Mouse (Mus musculus) hindbrain, embryonic 12.5 days (tissue): ENCODE results near the gene Epop. TPM values are rescaled to one million over a fixed set of nuclear protein-coding genes. Genes with fewer than 3 reads are reported as not detected.
A peak's percentile ranks its signal among the peaks of the same experiment; 100 is the strongest.
"Not testable (repeated sequence)": the region's sequence is repeated elsewhere in the genome, so short reads cannot be mapped to it uniquely, and the experiment has no call there.

Source experiments
- ATAC-seq: fragments of 200-750 bp; cut with Nextera tagmentation; 2 replicates; pipeline ENCODE4 v1.8.0; 2017; ENCODE audit warnings: moderate TSS enrichment; ENCODE audit not compliant: low FRiP score
- H3K27ac ChIP-seq: fragments of 300-500 bp; sonication (generic); 2 replicates; pipeline ENCODE4 v1.5.1; 2016; ENCODE audit warnings: mild to moderate bottlenecking
- H3K27me3 ChIP-seq: fragments of 300-500 bp; sonication (generic); 2 replicates; pipeline ENCODE4 v1.6.1; 2016; ENCODE audit warnings: mild to moderate bottlenecking
- H3K36me3 ChIP-seq: fragments of 300-500 bp; sonication (generic); 2 replicates; pipeline ENCODE4 v1.6.1; 2016; ENCODE audit warnings: mild to moderate bottlenecking
- H3K4me1 ChIP-seq: fragments of 300-500 bp; sonication (generic); 2 replicates; pipeline ENCODE4 v1.6.1; 2016
- H3K4me2 ChIP-seq: fragments of 300-500 bp; sonication (generic); replicated peaks from 2 replicates; pipeline ENCODE4 v1.6.1; 2016; ENCODE audit warnings: mild to moderate bottlenecking
- H3K4me3 ChIP-seq: fragments of 300-500 bp; sonication (generic); 2 replicates; pipeline ENCODE4 v1.5.1; 2016; ENCODE audit warnings: mild to moderate bottlenecking
- H3K9ac ChIP-seq: fragments of 300-500 bp; sonication (generic); 2 replicates; pipeline ENCODE4 v1.6.1; 2016; ENCODE audit warnings: mild to moderate bottlenecking, moderate library complexity
- H3K9me3 ChIP-seq: fragments of 300-500 bp; sonication (generic); replicated peaks from 2 replicates; pipeline ENCODE4 v1.6.1; 2016; ENCODE audit warnings: mild to moderate bottlenecking
- WGBS: fragments of 180-500 bp; shearing (Covaris S2); methylation state at CpG from one replicate; pipeline ENCODE4 v1.1.7; 2016; 5-methylcytosine and 5-hydroxymethylcytosine counted together
- polyA plus RNA-seq: library from polyadenylated mRNA; unstranded; fragments of >200 nt; fragmentation: Nextera tagmentation; extraction: Ambion mirVana; gene quantifications from 2 replicates; pipeline ENCODE4 v1.2.1, GENCODE M21; 2016

Gene Epop
- polyA plus RNA-seq, 1 experiment from 2014 or later = 11.7 TPM

GRCm38 (mm10) chr11:97642746-97643145 lies 13.2 kb upstream of the Epop start:
- H3K4me1 ChIP-seq = no peaks in the 10 kb centered on the region
- H3K27ac ChIP-seq = no peak overlapping the region
- no peak overlapping the region for H3K4me2 ChIP-seq
- WGBS = 48% methylated on average over 2 of the region's 2 CpGs
- H3K9me3 ChIP-seq = 0 out of 2 replicates have a peak, but pooled peaks cover 3% of the 10 kb centered on the region
- H3K4me3 ChIP-seq = no peak overlapping the region
- ATAC-seq = no peak
- no peak overlapping the region for H3K9ac ChIP-seq
- H3K36me3 ChIP-seq = no peaks in the 10 kb centered on the region
- H3K27me3 ChIP-seq = no peaks in the 10 kb centered on the region

GRCm38 (mm10) chr11:97641668-97642067 lies 12.2 kb upstream of the Epop start:
- ATAC-seq = no peak
- Histone ChIP-seq H3K4me3 (no peak overlapping the region), H3K27me3 (no peaks in the 10 kb centered on the region), H3K36me3 (no peaks in the 10 kb centered on the region), H3K4me1 (no peaks in the 10 kb centered on the region), H3K27ac (no peak overlapping the region), H3K4me2 (no peak overlapping the region), H3K9me3 (0 out of 2 replicates have a peak, but pooled peaks cover 3% of the 10 kb centered on the region), H3K9ac (no peak overlapping the region)
- 68% methylated on average over 8 of the region's 8 CpGs for WGBS

GRCm38 (mm10) chr11:97635468-97636019 lies 6.0 kb upstream of the Epop start:
- ATAC-seq = no peak
- Histone ChIP-seq H3K27ac (no peak overlapping the region), H3K4me3 (no peak overlapping the region), H3K9me3 (no peaks in the 10 kb centered on the region), H3K9ac (no peak overlapping the region), H3K4me2 (no peak overlapping the region), H3K27me3 (peaks cover 16% of the 10 kb centered on the region), H3K36me3 (no peaks in the 10 kb centered on the region), H3K4me1 (no peaks in the 10 kb centered on the region)
- 80% methylated on average over 11 of the region's 11 CpGs for WGBS

- H3K4me2 ChIP-seq, H3K4me3 ChIP-seq, H3K36me3 ChIP-seq, H3K9me3 ChIP-seq, ATAC-seq, H3K27ac ChIP-seq, H3K9ac ChIP-seq: not testable (repeated sequence)
- WGBS = 90% methylated on average over 4 of the region's 4 CpGs
- H3K4me1 ChIP-seq = peaks cover 17% of the 10 kb centered on the region
- H3K27me3 ChIP-seq = peaks cover 46% of the 10 kb centered on the region
Measured at GRCm38 (mm10) chr11:97632440-97632839, 2.9 kb upstream of the Epop start.

GRCm38 (mm10) chr11:97631938-97632337 lies 2.4 kb upstream of the Epop start:
- no peaks in the 10 kb centered on the region for H3K36me3 ChIP-seq
- H3K4me1 ChIP-seq = peaks cover 22% of the 10 kb centered on the region
- WGBS = 4% methylated on average over 12 of the region's 12 CpGs
- no peak overlapping the region for H3K4me3 ChIP-seq
- H3K27ac ChIP-seq = no peak overlapping the region
- no peak overlapping the region for H3K9ac ChIP-seq
- ATAC-seq = no peak
- H3K4me2 ChIP-seq = 0 out of 2 replicates have a peak overlapping the region, but pooled peaks have one; percentile 3
- H3K9me3 ChIP-seq = no peaks in the 10 kb centered on the region
- H3K27me3 ChIP-seq = peaks cover 51% of the 10 kb centered on the region

- Histone ChIP-seq H3K9me3 (no peaks in the 10 kb centered on the region), H3K27ac (no peak overlapping the region), H3K4me3 (no peak overlapping the region), H3K36me3 (no peaks in the 10 kb centered on the region), H3K9ac (no peak overlapping the region), H3K4me1 (peaks cover 25% of the 10 kb centered on the region), H3K4me2 (no peak overlapping the region), H3K27me3 (peaks cover 56% of the 10 kb centered on the region)
- no peak for ATAC-seq
- WGBS = 15% methylated on average over 5 of the region's 5 CpGs
Measured at GRCm38 (mm10) chr11:97631500-97631899, 2.0 kb upstream of the Epop start.

GRCm38 (mm10) chr11:97631046-97631445 lies 1.5 kb upstream of the Epop start:
- H3K9me3 ChIP-seq = no peaks in the 10 kb centered on the region
- no peak for ATAC-seq
- H3K36me3 ChIP-seq = no peaks in the 10 kb centered on the region
- H3K4me3 ChIP-seq = no peak overlapping the region
- H3K4me2 ChIP-seq = no peak overlapping the region
- H3K27ac ChIP-seq = no peak overlapping the region
- H3K9ac ChIP-seq = no peak overlapping the region
- 34% methylated on average over 2 of the region's 2 CpGs for WGBS
- H3K27me3 ChIP-seq = peaks cover 59% of the 10 kb centered on the region
- H3K4me1 ChIP-seq = peaks cover 29% of the 10 kb centered on the region

GRCm38 (mm10) chr11:97628568-97629518 lies 659 bp downstream of the Epop start:
- Histone ChIP-seq H3K36me3 (no peaks in the 10 kb centered on the region), H3K4me3 (peak overlapping the region; percentile 69), H3K9ac (peak overlapping the region; percentile 75), H3K4me2 (peak overlapping the region; percentile 77), H3K27ac (peak overlapping the region; percentile 36; the same call in 1 of the 2 replicates), H3K4me1 (peaks cover 29% of the 10 kb centered on the region), H3K27me3 (peaks cover 80% of the 10 kb centered on the region), H3K9me3 (no peaks in the 10 kb centered on the region)
- ATAC-seq = peak; percentile 55
- WGBS = under 1% methylated on average over 90 of the region's 106 CpGs

GRCm38 (mm10) chr11:97628303-97628567 lies 1.3 kb downstream of the Epop start:
- no peak overlapping the region for H3K27ac ChIP-seq
- peaks cover 86% of the 10 kb centered on the region for H3K27me3 ChIP-seq
- peak overlapping the region; percentile 69 for H3K4me3 ChIP-seq
- WGBS = 2% methylated on average over 28 of the region's 28 CpGs
- no peak for ATAC-seq
- H3K36me3 ChIP-seq = no peaks in the 10 kb centered on the region
- H3K4me2 ChIP-seq = peak overlapping the region; percentile 77
- no peaks in the 10 kb centered on the region for H3K9me3 ChIP-seq
- peak overlapping the region; percentile 75; the same call in 1 of the 2 replicates for H3K9ac ChIP-seq
- H3K4me1 ChIP-seq = peaks cover 29% of the 10 kb centered on the region

- no peak for ATAC-seq
- H3K27me3 ChIP-seq = peaks cover 88% of the 10 kb centered on the region
- 1% methylated on average over 30 of the region's 30 CpGs for WGBS
Measured at GRCm38 (mm10) chr11:97627556-97628302, 1.8 kb downstream of the Epop start.

GRCm38 (mm10) chr11:97626850-97627249 lies 2.7 kb downstream of the Epop start:
- H3K4me2 ChIP-seq = peak overlapping the region; percentile 77
- H3K36me3 ChIP-seq = no peaks in the 10 kb centered on the region
- H3K4me3 ChIP-seq = no peak overlapping the region
- H3K27me3 ChIP-seq = peaks cover 85% of the 10 kb centered on the region
- H3K27ac ChIP-seq = no peak overlapping the region
- peaks cover 29% of the 10 kb centered on the region for H3K4me1 ChIP-seq
- ATAC-seq = no peak
- 4% methylated on average over 10 of the region's 10 CpGs for WGBS
- no peaks in the 10 kb centered on the region for H3K9me3 ChIP-seq
- H3K9ac ChIP-seq = no peak overlapping the region

More at GRCm38 (mm10) chr11:97627556-97628302, 1.8 kb downstream of the Epop start:
- H3K4me1 ChIP-seq = peaks cover 29% of the 10 kb centered on the region
- H3K9ac ChIP-seq = peak overlapping the region; percentile 75; the same call in 1 of the 2 replicates
- no peak overlapping the region for H3K27ac ChIP-seq
- peak overlapping the region; percentile 77 for H3K4me2 ChIP-seq
- H3K9me3 ChIP-seq = no peaks in the 10 kb centered on the region
- no peaks in the 10 kb centered on the region for H3K36me3 ChIP-seq
- H3K4me3 ChIP-seq = peak overlapping the region; percentile 69

- ATAC-seq = no peak
- WGBS = 3% methylated on average over 13 of the region's 13 CpGs
- H3K4me3 ChIP-seq = no peak overlapping the region
- H3K27ac ChIP-seq = no peak overlapping the region
- H3K4me2 ChIP-seq = no peak overlapping the region
- no peaks in the 10 kb centered on the region for H3K36me3 ChIP-seq
- H3K9me3 ChIP-seq = no peaks in the 10 kb centered on the region
- peaks cover 29% of the 10 kb centered on the region for H3K4me1 ChIP-seq
- peaks cover 81% of the 10 kb centered on the region for H3K27me3 ChIP-seq
- peak overlapping the region; percentile 2; the same call in 1 of the 2 replicates for H3K9ac ChIP-seq
Measured at GRCm38 (mm10) chr11:97626431-97626830, 3.1 kb downstream of the Epop start.
